Mouse (Mus musculus) kidney, postnatal 25 days (tissue): ENCODE results near the gene Atp6v0a4.

Source experiments
- DNase-seq, 2 experiments: peaks; one replicate each; pipeline ENCODE4 v3.0.0; 2021; ENCODE audit warnings: mixed read lengths in 2 of 2

Atp6v0a4 gene

DNA sequence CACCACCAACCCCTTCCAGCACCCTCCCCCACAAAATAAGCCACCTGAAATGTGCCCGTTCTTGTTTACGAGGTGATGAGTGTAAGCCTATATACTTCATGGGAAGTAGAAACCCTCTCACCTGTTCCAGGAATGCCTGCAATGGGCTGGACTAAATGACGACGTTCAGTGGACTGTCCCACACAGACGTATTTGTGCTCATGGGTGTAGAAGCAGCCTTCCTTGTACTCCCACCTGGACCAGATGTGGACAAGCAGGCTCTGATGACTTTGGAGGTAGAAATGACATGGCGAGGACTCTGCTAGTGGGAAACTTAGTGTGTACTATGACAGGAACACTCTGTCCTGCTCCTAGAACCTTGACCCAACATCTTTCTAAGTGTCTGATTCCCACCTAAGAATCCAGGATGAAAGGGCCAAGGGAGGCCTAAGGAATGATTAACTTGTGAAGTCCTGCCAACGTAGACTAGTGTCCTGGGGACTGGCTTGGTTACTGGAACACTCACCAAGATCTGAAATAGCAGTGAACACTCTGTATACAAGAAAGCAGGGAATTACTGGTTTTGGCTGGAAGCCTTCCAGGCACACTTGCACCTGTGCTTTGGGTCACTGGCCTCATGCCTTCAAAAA lies at the start of gene Atp6v0a4:
Gene Atp6v0a4, minus strand, starts transcription at position 380 of the 629 bp plus-strand sequence.
- peak; percentile 88 to 92 for DNase-seq

DNA sequence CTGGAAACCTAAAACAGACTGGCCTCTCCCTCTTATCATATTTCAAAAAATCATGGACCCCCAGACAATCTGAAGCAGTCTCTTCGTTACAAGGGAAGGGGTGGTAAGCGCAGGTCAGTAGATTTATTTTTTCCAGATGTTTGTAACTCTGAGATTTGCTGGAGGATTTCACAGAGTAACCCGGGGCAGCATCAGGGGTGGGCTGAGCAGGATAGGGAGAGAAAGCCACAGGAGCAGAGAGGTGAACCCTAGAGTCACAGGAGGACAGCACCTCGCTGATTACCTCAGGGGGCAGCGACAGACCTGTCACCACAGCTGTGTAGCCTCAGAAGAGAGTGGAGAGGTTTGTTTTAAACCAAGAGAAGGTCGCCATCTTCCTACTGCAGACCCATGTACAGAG lies 41.0 kb upstream of the Atp6v0a4 start:
- DNase-seq, result no peak

DNA sequence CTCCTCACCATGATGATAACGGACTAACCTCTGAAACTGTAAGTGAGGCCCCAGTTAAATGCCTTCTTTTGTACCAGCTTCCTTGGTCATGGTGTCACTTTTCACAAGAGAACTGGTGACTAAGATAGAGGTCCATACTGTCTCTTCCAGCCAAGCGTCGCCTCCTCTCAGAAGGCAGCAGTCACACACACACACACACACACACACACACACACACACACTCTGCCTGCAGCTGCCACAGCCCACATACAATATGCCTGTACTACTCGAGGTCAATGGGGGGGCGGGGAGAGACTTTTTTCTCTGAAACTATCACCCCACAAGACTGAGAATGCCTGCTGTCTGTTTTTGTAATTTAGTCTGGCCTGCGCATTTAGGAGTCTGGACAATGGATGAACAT lies 40.3 kb upstream of the Atp6v0a4 start:
- DNase-seq, result no peak

DNA sequence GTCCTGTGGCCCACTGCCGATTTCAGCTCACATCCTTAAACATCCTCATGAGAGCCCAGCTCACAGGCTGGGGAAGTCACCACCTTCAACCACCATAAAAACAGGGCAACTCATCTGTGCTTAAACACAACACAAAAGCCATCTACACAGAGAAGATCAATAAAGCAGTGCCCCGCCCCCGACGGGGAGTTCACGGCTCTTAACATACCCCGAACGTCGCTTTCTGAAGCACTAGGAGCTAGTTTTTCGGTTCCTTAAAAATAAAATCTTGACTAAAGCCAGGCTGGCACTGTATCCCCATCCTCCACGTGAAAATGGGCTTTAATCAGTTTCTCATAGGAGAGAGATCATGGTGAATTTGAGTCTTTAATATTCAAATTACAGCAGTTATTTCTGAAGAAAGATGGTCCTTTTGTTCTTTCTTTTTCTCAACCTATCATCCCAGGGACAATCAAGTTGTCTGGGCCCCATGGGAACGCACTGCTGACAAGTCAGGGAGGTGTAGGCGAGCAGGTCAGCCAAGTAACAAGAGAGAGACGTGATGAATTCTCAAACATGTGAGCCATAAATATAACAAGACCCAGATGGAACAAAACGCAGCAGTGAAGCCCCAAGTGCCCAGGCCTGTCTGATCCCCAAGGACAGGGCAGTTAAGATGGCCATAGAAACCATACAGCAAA lies 38.6 kb upstream of the Atp6v0a4 start:
- DNase-seq, result no peak

DNA sequence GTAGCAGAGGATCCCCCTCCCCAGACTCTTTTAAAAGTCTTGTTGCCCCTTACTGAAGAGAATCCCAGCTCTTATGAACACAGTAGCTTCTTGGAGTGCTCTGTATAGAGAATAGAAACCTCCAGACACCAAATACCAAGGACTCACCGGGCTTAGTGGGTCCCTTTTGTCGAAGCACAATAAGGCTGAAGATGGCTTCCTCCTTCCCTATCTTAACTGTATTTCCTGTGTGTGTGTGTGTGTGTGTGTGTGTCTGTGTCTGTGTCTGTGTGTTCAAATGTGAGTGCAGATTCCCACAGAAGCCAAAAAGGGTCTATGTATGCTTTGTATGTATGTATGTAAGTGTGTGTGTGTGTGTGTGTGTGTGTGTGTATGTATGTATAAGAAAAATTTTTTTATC lies 36.2 kb upstream of the Atp6v0a4 start:
- no peak for DNase-seq

DNA sequence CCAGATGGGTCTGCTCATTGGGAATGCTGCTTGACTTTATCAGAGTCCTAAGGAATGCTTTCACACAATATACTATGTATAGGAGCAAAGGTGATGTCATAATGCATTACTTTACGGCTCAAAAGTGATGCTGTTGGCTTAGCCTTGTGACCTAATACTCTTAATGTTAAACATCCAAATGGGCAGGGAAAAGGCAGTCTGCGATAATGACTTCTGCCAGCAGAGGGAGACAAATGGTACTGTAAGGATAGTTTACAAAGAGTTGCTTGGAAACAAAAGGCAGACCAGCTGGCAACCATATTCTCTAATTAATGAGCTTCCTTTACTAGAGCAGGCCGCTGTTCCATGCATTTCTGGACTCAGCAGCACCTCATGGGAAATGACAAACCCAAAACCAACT lies 35.7 kb upstream of the Atp6v0a4 start:
- peak; percentile 80 to 97 for DNase-seq

DNA sequence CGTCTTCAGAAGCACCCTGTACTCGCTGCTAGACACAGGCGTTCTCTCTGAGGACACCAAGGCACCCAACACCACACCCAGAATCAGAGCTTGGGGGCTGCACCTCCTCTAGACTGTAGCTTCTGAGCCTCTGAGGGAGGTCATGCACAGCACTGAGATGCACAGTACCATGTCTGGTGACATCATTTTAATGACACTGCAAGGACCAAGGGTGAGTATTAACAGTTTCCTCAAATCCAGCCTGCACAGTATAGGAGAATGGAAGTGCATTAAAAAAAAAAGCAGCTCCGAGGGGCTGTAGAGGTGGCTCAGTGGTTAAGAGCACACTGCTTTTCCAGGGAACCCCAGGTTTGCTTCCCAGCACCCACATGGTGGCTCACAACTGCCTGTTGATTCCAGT lies 35.2 kb upstream of the Atp6v0a4 start:
- no peak for DNase-seq

DNA sequence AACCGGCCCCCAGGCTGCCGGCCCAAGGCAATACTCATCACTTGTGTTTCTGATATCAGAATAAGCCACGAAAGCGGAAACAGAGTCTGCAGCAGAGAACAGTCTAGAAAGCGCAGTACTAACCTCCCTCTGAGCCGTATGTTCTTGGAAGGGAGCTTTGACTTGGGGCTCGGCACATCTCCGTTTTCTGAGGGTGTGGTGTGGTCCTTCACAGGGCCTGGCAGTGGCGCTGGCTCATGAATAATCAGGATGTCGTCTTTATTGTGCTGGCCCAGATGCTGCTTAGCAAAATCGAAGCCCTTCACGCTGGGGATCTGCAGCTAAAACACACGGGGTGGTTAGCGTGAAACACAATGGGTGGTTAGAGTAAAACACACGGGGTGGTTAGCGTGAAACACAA lies 33.5 kb upstream of the Atp6v0a4 start:
- no peak for DNase-seq

DNA sequence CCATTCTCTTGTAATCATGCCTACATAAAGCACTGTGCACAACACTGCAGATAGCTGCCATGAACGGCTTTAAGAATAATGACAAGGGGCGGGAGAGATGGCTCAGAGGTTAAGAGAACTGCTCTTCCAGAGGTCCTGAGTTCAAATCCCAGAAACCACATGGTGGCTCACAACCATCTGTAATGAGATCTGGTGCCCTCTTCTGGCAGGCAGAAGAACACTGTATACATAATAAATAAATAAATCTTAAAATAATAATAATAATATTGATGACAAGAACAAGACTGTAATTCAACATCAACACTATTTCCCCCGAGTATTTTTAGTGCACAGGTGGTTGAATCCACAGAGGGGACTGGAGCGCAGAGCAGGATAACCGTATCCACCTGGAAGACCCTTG lies 31.8 kb upstream of the Atp6v0a4 start:
- no peak for DNase-seq

DNA sequence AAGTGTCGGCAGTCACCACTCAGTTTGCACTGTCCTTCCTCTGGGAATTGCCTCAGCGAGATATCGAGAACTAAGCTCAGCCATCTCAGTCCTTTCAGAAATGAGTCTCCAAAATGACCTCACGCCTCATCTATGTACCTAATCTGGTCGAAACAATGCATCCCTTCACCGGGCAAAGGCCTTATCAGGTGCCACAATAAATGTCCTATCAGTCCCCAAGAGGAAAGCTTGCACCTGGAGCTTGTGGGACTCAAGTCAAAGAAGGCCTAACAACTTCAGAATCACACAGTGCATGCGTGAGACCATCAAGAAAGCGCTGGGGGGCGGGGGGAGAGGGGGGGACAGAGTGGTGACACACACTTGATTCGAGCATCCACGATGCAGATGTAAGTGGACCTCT lies 27.9 kb upstream of the Atp6v0a4 start:
- no peak for DNase-seq

DNA sequence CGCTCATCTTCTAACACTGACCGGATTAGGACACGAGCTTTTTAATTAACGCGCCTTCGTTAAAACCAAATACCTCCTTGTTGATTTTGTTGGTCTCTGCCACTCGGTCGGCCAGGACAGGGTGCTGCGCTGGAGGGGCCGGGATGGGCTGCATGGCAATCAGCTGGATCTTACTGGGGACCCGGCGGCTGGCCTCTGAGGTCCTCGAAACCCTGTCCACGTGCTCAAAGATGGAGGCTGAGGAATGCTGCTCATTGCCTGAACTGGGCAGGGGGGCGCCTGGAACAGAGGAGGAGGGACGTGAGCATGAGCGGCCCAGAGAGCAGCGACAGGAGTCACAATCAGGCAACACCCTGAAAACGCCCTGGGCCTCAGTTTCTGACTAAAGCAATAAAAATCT lies 25.1 kb upstream of the Atp6v0a4 start:
- DNase-seq, result no peak

DNA sequence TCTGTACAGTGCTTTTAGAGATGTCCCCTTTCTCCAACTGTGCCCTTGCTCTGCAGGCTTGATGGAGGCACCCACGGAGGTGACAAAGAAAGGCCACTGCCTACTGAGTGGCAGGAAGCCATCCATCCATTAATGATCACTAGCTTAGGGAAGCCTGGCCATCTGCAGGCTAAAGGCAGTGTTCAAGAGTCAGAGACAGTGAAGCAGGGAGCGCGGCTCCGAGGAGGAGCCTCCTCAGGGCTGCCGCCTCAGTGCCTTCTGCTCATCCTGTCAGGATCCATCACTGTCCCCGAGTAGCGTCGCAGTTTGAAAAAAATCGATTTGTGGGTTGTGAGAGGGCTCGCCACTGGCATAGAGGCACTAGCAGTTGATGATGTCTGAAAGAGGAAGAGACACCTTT lies 24.2 kb upstream of the Atp6v0a4 start:
- DNase-seq, result no peak

DNA sequence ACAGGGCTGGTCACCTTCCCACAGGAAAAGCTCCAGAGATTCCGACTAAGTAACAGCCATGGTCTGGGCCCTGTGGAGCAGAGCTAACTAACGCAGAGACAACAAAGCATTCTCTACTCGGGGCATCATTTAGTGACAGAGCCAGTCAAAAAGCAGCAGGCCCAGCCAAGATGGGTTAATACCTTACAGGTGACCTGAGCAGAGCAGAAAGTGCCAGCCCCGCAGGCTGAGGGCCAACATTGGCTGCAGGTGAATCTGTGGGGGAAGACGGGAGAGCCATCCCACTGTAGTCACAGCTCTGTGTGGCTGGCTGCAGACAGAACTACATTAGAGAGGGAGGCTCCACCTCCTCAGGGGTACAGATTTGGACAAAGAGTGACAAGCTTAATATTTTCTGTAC lies 22.9 kb upstream of the Atp6v0a4 start:
- peak; percentile 62 to 77 for DNase-seq

DNA sequence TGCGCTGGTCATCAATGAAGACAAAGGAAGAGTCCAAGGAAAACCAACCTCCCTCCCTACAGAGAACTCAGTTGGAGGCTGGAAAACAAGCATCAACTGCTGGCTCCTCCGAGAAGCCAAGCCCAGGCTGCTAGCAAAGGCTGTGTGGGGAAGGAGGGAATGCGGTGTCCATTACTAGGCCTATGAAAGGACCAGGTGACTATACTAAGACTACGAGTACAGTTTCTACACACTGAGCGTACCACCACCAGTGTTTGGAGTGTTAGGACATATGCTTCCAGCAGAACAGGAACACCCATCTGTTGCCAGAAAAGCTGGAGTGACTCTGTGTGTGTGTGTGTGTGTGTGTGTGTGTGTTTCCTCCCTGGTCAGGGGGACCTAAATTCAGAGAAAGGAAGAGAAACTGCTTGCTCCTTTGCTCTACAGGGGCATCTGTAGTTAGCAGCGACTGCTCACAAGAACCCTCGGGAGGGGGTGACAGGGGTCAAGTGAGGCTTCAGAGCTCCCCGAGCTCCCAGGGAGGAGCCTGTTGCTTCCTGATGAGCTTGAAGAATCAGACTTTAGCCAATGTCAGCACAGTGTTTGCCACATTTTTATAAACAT lies 21.2 kb upstream of the Atp6v0a4 start:
- DNase-seq, result peak; percentile 65 to 84

DNA sequence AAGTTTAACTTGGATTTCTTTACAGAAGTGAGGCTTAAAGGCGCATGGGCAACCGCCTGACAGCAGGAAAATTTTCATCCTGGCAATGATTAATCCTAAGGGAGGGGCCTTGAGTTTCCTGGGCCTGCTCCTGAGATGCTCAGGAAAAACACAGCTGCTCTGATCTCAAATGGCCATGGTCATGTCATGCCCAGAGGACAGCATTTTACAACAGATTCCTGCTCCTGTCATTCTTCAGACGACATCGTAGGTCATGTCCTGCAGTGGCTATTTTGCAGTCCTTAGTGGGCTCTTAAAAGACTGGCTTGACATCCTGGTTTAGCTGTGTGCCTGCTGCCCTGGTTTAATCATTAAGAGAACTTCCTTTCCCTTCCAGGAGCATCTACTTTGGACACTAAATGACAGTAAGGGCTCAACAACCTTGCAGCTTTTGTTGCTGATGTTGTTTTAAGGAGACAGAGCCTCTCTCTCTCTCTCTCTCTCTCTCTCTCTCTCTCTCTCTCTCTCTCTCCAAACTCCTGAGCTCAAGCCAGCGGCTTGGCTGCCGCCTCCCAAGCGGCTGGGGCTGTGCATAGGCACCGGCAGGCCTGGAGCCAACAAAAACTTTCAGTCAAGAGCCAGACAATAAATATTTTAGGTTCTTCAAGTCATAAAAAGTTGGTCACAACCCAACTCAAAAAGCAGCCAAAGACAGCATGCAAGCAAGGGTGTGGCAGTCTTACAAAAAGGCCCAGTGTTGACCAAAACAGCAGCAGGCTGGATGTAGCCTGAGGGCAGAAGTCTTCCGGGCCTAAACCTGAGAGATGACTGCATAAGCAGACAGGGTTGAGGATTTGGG lies 20.0 kb upstream of the Atp6v0a4 start:
- DNase-seq, result peak; percentile 79 to 86

DNA sequence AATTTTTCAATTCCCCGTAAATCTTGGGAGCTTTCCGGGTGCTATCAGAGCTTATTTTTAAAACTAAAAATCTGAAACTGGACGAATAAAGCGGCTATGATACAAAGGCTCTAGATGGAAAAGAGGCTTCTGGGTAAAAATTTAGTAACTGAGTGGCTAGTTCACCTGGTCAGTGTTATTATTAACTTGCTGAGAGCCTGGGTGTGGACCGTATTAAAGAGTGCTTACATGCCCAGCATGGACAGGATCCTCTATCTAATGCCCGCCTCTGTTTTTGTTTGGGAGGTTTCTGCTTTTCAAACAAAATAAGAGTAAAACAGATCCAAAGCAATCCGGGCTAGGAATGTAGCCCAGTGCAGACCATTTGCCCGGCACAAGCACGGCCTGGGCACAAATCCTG lies 16.0 kb upstream of the Atp6v0a4 start:
- DNase-seq, result no peak

DNA sequence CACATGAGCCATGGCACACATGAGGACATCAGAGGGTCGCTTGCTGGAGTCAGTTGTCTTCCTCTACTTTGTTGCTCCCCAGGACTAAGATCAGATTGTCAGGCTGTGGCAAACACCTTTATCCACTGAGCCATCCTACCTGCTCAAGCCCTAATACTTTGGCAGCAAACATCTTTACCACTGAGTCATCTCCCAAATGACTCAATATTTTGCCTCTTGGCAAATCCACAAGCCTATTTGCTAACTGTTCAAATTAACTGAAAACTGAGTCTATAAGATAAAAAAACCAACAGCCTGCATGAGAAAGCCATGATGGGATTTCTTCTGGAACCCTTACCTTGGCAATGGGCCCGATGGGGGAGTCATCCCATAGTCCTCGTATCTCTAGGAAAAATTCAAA lies 14.7 kb upstream of the Atp6v0a4 start:
- DNase-seq, result no peak

DNA sequence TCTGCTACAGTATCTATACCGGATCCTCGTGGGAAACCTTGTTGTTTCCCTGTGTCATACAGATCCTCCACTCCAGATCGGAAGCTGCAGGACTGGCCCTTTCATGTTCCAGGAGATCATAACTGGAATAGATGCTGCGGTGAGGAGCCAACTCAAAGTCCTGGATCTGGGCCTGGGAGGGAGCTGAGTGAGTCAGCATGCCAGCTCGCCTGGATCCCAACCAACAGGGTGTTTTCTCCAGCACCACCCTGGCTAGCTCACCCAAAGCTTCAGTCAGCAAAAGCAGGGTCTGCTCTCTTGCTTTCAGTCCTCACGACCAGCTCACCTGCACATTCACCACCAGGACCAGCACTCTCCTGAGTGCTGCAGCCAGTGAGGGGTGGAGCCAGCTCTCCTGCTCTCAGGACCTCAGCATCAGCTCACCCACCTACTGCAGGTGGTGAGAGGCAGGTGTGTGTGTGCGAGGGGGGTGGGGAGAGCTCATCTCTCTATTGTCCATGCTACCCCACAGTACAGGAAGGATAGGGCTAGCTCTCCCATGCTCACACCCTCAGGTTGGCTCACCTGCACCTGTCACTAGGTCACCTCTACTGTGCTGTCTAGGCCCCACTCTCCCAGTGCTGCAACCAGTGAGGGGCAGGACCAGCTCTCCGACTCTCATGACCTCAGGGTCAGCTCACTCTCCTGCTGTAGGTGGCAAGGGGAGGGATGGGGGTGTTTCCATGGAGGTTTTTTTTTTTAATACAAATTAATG lies 10.6 kb upstream of the Atp6v0a4 start:
- peak; percentile 53 to 58 for DNase-seq

DNA sequence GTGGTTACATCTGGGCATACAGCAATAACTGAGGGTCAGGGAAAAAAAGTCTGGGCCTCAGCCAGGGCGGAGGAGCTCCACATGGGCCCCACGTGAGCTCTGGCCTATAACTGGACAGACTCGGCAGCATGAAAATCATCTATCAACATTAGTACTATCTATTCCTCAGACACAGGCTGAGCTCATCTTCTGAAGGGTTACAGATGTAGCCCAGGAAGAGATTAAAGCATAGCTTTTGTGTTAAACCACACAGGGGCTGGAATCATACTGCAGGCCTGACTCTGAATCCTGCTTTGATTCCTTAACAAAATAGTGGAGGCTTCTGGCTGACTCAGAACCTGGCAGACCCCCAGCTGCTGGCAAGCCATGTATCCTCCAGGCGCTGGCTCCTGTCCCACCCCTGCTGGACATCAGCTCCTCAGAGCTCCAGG lies 7.4 kb upstream of the Atp6v0a4 start:
- peak; percentile 78 to 82 for DNase-seq

DNA sequence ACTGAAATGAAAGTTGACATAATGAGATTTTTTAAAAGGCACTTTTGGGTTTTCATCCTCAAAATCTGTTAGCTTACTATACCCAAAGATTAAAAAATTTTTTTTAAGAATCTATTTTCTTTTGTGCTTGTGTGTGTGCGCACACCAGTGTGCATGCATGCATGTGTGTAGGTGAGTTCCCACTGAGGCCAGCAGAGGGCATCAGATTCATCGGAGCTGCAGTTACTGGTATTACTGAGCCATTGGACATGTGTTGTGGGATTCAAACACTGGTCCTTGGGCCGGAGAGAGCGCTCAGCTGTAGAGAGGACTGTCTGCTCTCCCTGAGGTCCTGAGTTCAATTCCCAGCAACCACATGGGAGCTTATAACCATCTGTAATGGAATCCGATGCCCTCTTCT lies 5.5 kb upstream of the Atp6v0a4 start:
- DNase-seq, result no peak

DNA sequence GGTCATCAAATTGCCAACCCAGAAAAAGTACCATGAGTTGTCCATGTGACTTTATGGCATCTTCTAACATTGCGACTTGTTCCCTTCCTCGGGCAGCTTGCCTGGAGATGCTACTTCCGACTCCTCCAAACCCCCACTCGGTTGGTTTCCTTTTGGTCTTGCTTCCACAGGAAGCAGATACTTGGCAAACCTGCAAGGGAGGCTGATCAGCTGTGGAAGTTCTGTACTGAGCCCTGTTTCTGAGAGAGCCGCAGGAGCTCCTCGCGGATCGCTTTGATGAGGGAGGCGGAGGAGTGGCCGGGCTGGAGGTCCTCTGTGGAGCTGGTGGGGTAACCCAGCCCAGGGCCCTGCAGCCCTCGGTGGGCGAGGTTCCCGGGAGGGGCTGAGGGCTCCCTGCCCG lies 3.7 kb upstream of the Atp6v0a4 start:
- DNase-seq, result peak; percentile 55 to 69

DNA sequence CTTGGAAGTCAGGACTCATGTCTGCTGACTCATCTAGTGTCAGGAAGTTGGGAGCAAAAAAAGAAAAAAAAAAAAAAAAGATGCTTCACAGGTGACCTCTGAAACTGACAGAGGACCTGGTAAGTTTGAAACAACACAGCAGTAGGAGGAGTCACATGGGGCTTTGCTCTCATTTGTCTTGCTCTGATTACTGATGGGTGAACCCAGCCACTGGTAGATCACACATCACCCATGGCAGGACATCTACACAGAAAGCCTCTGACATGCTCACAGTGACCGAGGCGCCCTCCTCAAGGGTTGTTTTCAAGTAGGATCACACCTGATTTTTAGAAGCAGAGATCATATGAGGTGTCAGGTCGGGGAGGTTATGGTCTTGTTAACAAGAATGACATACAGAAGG lies 1.1 kb upstream of the Atp6v0a4 start:
- DNase-seq, result peak in 1 of 2 experiments; percentile 63

DNA sequence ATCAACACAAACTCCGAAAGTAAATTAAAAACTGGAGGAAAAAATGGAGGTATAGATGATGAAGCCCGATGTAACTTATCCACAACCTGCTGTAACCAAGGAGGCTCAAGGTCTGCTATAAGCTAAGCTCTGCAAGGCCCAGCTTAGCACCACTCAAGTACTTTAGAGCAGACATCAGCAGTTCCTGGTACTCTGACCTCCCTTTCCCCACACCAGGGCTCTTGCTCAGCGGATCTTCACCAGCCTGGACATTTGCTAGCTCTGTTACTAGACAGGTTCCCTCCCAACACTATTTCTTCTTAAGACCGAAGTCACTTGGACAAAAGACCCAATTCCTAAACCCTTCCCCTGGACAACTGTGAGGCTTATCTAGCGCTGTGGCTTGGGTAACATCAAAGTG lies 496 bp upstream of the Atp6v0a4 start:
- DNase-seq, result peak in 1 of 2 experiments; percentile 68
